Mouse (Mus musculus) bone marrow, adult 2 months (tissue): ENCODE data around the gene Serinc1.

Experiments
- CTCF ChIP-seq: fragments of 200-500 bp; IDR thresholded peaks from 2 replicates; pipeline ENCODE4 v1.5.1; 2011; ENCODE audit warnings: low read length, control low read depth; ENCODE audit not compliant: control insufficient read depth, insufficient read depth
- POLR2A ChIP-seq: fragments of 200-500 bp; IDR thresholded peaks from 2 replicates; pipeline ENCODE4 v1.6.1; 2011; ENCODE audit warnings: low read depth, mild to moderate bottlenecking, control low read depth, low read length, borderline replicate concordance; ENCODE audit not compliant: control insufficient read depth

DNA sequence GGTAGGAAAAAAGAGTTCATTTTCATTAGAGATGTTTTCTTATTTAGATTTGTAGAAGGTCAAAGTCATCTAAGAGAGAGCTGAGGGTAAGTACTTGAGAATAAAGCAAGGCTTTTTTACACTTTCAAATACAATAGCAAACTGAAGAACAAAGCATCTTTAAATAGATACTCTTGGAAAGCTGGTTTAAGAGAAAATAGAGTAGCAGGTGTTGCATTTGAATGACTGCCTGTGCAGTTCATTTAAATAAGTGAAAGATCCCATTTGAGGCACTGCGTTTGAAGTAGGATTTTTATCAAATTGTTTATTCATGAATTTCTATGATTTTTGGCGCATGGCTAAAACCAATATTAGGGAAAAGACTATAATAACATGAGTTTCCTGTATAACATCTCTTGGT lies 44.4 kb upstream of the Serinc1 start:
- no peak for TF ChIP-seq CTCF
- no peak for TF ChIP-seq POLR2A
